Mouse (Mus musculus) ES-Bruce4 (cell line): ENCODE results near the gene Ros1.

Experiments
- CTCF ChIP-seq: IDR thresholded peaks from one replicate; pipeline ENCODE4 v1.8.1; 2011; ENCODE audit warnings: low read depth, low read length
- EP300 ChIP-seq: IDR thresholded peaks from 2 replicates; pipeline ENCODE4 v1.6.1; 2011; ENCODE audit warnings: low read depth, low read length; ENCODE audit not compliant: insufficient read depth
- POLR2A ChIP-seq: IDR thresholded peaks from one replicate; pipeline ENCODE4 v1.8.1; 2011; ENCODE audit warnings: low read length; ENCODE audit not compliant: insufficient read depth

DNA sequence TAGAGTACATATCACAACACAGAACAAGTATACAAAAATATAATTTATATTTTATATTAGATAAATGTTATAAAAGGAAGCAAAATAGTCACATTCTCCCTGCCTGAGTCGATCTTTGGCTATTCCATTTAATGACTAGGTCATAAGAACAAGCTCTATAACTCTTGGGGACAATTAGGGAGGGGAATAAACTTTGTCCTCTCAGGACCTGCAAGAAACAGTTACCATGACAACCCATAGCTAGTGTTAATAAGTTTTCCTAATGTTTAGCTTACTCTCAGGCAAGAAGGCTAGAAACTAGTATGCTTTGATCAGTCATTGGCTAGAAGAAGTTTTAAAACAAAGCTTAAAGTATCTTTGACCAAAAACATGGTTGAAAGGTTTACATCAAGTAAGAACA, 93.8 kb downstream of the Ros1 start:
- no peak for TF ChIP-seq POLR2A
- no peak for TF ChIP-seq CTCF
- TF ChIP-seq EP300 = no peak
